Mouse (Mus musculus) erythroblast, adult 5-6 weeks (primary cell): ENCODE data around the gene Ttc12. TPM values are rescaled to one million over a fixed set of nuclear protein-coding genes. Genes with fewer than 3 reads are reported as not detected.

Experiments used
- ATAC-seq: replicated peaks from 2 replicates; pipeline ENCODE4 v1.8.0; 2016; ENCODE audit warnings: moderate number of reproducible peaks, mild to moderate bottlenecking, moderate TSS enrichment, inconsistent platforms; ENCODE audit not compliant: poor library complexity, low FRiP score, severe bottlenecking
- total RNA-seq, 2 experiments: library from RNA; stranded (forward) in 1 of 2; stranded (reverse) in 1 of 2; fragments of 150-400 nt in 1 of 2; fragments of 200-764, 138-1000 nt in 1 of 2; gene quantifications; 2 replicates each; pipeline versions ENCODE4 v1.2.3 to v1.2.4; 2015 to 2017; ENCODE audit warnings: low replicate concordance in 2 of 2

Gene Ttc12
- total RNA-seq (2015; ENCODE audit: low replicate concordance) (1.3 TPM in 1 of 2 replicates, not detected in the other), total RNA-seq (2017; ENCODE audit: low replicate concordance) (not detected in 2 replicates)

- no peak for ATAC-seq
Measured at GRCm38 (mm10) chr9:49485892-49486311, at the start of gene Ttc12. Gene Ttc12, minus strand, starts transcription at chr9:49486225.

- no peak for ATAC-seq
Measured at GRCm38 (mm10) chr9:49534958-49535357, 48.9 kb upstream of the Ttc12 start.

- ATAC-seq: no peak
Measured at GRCm38 (mm10) chr9:49533912-49534491, 48.0 kb upstream of the Ttc12 start.

- no peak for ATAC-seq
Measured at GRCm38 (mm10) chr9:49533455-49533854, 47.4 kb upstream of the Ttc12 start.

- ATAC-seq: no peak
Measured at GRCm38 (mm10) chr9:49531833-49532232, 45.8 kb upstream of the Ttc12 start.

DNA sequence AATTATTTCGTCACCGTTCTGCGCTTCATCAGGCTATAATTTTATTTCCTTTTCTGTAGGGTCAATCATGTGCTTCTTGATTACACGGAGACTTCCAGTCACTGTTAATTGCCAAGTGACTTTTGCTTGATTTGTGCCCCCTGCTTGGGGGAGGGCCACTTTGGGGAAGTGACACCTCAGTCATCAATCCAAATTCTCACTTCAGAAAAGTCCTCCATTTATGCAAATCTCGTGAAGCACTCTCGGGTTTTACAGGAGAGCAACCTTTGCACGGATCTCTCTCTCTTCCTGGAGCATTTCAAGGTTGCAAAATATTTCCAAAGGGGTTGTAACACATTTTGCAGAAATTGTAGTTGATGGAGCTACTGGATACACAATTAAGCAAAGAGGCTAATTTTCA lies 45.2 kb upstream of the Ttc12 start:
- ATAC-seq: no peak

- no peak for ATAC-seq
Measured at GRCm38 (mm10) chr9:49530739-49531138, 44.7 kb upstream of the Ttc12 start.

DNA sequence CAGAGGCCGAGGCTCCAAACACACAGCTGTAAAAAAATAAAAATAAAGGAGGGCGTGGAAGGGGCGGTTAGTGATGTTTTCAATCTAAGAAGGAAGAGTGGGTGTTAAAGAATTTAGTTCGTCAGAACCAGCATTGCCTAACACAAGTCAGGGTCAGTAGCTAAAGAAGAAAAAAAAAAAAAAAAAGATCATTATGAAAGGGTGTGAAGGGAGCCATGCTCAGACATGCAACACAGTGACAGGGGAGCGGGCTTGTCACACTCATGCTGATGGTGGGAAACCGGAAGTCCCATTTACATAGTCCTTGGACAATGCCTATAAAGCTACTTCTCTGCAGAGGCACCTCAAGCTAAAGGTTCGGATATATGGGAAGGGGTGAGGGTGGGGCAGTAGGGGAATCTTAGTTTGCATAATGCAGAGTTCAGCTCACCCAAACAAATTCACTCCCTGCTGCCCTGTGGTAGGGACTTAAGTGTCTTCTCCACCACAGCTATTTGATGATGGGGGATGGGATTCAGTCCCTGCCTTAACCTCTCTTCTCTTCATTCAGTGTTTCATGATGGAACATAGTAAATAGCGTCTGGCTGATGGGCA lies 43.4 kb upstream of the Ttc12 start:
- ATAC-seq: no peak

DNA sequence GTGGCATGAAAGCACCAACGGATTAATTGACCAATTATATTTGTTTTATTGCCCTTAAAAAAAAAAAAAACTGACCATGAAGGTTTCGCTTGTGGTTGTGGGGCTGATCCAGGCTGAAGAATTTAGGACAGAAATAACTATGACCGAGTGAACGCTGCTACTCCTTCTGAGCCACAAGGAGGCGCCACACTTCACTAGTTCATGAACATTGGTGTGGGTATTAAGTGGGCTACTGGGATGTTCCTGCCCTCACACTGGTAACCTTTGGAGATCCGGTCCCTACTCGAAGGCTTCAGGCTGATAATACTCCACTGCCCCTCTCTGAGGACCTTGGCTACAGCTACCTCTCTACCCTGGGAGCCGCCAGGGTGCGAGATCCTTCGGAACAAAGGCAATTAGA lies 42.9 kb upstream of the Ttc12 start:
- ATAC-seq: no peak

GRCm38 (mm10) chr9:49528026-49528425 lies 42.0 kb upstream of the Ttc12 start:
- ATAC-seq: no peak

- no peak for ATAC-seq
Measured at GRCm38 (mm10) chr9:49527340-49527739, 41.3 kb upstream of the Ttc12 start.

GRCm38 (mm10) chr9:49524721-49525120 lies 38.7 kb upstream of the Ttc12 start:
- ATAC-seq: no peak

DNA sequence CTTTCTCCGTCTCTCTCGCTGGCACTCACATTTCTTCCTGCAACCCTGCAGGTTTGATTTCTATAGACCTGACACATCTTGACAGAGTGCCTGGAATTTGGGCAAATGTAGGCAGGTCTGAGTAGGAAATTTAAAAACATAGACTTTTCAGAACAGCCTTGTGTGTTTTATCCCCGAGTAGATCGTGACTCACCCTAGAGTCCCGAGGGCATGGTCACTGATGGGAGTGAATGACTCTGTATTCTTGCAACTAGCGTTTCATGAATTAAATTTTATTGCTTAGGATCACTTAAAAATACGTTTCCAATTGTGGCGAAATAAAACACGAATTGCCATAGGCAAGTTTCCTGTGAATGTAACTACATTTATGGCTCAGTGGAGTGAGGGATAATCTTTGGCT lies 37.9 kb upstream of the Ttc12 start:
- no peak for ATAC-seq

DNA sequence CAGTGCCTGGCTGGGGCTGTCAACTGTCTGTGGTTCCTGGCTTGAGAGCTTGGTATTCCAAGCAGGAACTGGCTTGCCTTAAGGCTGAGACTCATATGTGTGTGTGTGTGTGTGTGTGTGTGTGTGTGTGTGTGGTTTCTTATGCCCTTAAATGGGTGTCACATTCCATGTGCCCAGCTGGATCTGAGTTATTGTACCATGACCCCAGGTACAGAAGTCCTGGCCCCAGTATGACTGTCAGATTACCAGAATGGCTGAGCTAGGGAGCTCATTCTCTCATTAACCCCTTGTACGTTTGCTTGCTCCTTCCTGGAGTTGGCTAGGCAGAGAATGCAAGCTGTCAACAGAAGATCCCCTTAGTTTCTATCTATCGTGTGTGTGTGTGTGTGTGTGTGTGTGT lies 28.3 kb upstream of the Ttc12 start:
- no peak for ATAC-seq

- no peak for ATAC-seq
Measured at GRCm38 (mm10) chr9:49510666-49511065, 24.6 kb upstream of the Ttc12 start.

- ATAC-seq: no peak
Measured at GRCm38 (mm10) chr9:49509628-49510027, 23.6 kb upstream of the Ttc12 start.

GRCm38 (mm10) chr9:49509094-49509493 lies 23.1 kb upstream of the Ttc12 start:
- no peak for ATAC-seq

GRCm38 (mm10) chr9:49507829-49508585 lies 22.0 kb upstream of the Ttc12 start:
- no peak for ATAC-seq

GRCm38 (mm10) chr9:49504658-49505057 lies 18.6 kb upstream of the Ttc12 start:
- ATAC-seq: no peak

GRCm38 (mm10) chr9:49502245-49502644 lies 16.2 kb upstream of the Ttc12 start:
- no peak for ATAC-seq

DNA sequence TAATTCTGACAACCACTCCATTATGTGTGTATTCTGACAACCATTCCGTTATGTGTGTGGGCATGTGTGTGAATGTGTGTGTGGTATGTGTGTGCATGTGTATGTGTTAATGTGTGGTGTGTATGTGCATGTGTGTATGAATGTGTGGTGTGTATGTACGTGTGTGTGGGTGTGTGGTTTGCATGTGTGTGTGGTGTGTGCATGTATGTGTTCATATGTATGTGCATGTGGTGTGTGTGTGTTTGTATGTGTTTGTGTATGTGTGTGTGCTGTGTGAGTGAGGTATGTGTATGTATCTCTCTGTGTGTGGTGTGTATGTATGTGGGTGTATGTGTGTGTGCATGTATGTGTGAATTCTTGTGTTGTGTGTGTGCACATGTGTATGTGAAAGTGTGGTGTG lies 13.9 kb upstream of the Ttc12 start:
- no peak for ATAC-seq
